Mouse (Mus musculus) cerebellum, postnatal 36 days (tissue): ENCODE measurements around the gene Gm21732.
"Not testable (repeated sequence)": the region's sequence is repeated elsewhere in the genome, so short reads cannot be mapped to it uniquely, and the experiment has no call there.

Experiments
- DNase-seq, 2 experiments: peaks; one replicate each; pipeline ENCODE4 v3.0.0; 2021 to 2022; ENCODE audit warnings: mixed read lengths in 2 of 2

Gene Gm21732

GRCm38 (mm10) chrY:38575591-38575990, at the start of gene Gm21732:
TSS of gene Gm21732 (minus strand) at chrY:38575691.
- DNase-seq = not testable (repeated sequence)
